Mouse (Mus musculus) neural tube, embryonic 13.5 days (tissue): ENCODE results near the gene Adgrg3. TPM values are rescaled to one million over a fixed set of nuclear protein-coding genes. Genes with fewer than 3 reads are reported as not detected.
A peak's percentile ranks its signal among the peaks of the same experiment; 100 is the strongest.

Source experiments
- ATAC-seq: fragments of 200-750 bp; cut with Nextera tagmentation; 2 replicates; pipeline ENCODE4 v1.8.0; 2017; ENCODE audit warnings: low read depth, mild to moderate bottlenecking, moderate TSS enrichment, moderate library complexity
- H3K27ac ChIP-seq: fragments of 300-500 bp; sonication (generic); replicated peaks from 2 replicates; pipeline ENCODE4 v1.5.1; 2015; ENCODE audit warnings: moderate library complexity, mild to moderate bottlenecking, inconsistent platforms
- H3K27me3 ChIP-seq: fragments of 300-500 bp; sonication (generic); 2 replicates; pipeline ENCODE4 v1.6.1; 2015; ENCODE audit warnings: mild to moderate bottlenecking, inconsistent platforms
- H3K36me3 ChIP-seq: fragments of 300-500 bp; sonication (generic); 2 replicates; pipeline ENCODE4 v1.6.1; 2015; ENCODE audit warnings: mild to moderate bottlenecking, inconsistent platforms
- H3K4me1 ChIP-seq: fragments of 300-500 bp; sonication (generic); replicated peaks from 2 replicates; pipeline ENCODE4 v1.6.1; 2015; ENCODE audit warnings: inconsistent platforms
- H3K4me2 ChIP-seq: fragments of 300-500 bp; sonication (generic); 2 replicates; pipeline ENCODE4 v1.6.1; 2015; ENCODE audit warnings: inconsistent platforms, mild to moderate bottlenecking, moderate library complexity
- H3K4me3 ChIP-seq: fragments of 300-500 bp; sonication (generic); 2 replicates; pipeline ENCODE4 v1.5.1; 2015; ENCODE audit warnings: mild to moderate bottlenecking, inconsistent platforms
- H3K9ac ChIP-seq: fragments of 300-500 bp; sonication (generic); 2 replicates; pipeline ENCODE4 v1.6.1; 2015; ENCODE audit warnings: moderate library complexity, mild to moderate bottlenecking, inconsistent platforms
- H3K9me3 ChIP-seq: fragments of 300-500 bp; sonication (generic); 2 replicates; pipeline ENCODE4 v1.6.1; 2016; ENCODE audit warnings: inconsistent platforms
- WGBS: fragments of 180-500 bp; shearing (Covaris S2); methylation state at CpG from one replicate; pipeline ENCODE4 v1.1.7; 2015; 5-methylcytosine and 5-hydroxymethylcytosine counted together
- polyA plus RNA-seq: library from polyadenylated mRNA; unstranded; fragments of >200 nt; fragmentation: Nextera tagmentation; extraction: Ambion mirVana; gene quantifications from 2 replicates; pipeline ENCODE4 v1.2.1, GENCODE M21; 2015

Adgrg3 gene
- polyA plus RNA-seq, 1 experiment from 2014 or later = 1.5 TPM

DNA sequence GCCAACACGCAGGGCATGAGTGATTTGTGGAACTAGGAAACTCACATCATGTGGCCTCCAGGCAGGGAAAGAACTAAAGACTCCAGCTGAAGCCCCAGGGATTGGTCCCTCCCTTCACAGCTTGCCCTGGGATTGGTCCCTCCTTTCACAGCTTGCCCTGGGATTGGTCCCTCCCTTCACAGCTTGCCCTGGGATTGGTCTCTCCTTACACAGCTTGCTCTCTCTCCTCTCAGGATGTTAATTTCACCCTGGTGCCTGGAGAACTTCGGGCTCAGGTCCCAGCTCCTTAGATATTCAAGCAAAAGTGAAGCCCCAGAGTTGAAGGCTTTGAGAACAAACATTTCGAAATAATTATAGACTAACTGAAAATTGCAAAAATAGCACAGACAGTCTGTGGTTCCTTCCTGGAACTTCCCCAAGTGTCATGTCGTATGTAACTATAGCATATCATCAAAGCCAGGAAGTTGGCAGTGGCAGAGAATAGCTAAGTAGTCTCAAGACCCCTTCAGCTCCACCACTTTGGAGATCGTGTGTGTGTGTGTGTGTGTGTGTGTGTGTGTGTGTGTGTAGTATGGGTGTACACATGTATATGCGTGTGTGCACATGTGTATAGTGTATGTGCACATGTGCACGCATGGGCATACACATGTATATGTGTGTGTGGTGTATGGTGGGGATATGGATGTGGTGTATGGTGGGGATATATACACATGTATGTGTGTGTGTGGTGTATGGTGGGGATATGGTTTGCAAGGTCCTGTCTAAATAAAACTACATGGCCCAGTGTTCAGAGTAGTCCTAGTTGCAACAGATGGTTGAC is 19.8 kb downstream of the Adgrg3 start:
- Histone ChIP-seq H3K36me3 (no peaks in the 10 kb centered on the region), H3K9ac (no peak overlapping the region), H3K27me3 (no peaks in the 10 kb centered on the region), H3K27ac (no peak overlapping the region), H3K4me1 (0 out of 2 replicates have a peak, but pooled peaks cover 7% of the 10 kb centered on the region), H3K4me2 (no peak overlapping the region), H3K4me3 (no peak overlapping the region), H3K9me3 (no peaks in the 10 kb centered on the region)
- WGBS = 69% methylated on average over 7 of the region's 7 CpGs
- 0 out of 2 replicates have a peak, but pooled peaks have one; percentile 47 for ATAC-seq

DNA sequence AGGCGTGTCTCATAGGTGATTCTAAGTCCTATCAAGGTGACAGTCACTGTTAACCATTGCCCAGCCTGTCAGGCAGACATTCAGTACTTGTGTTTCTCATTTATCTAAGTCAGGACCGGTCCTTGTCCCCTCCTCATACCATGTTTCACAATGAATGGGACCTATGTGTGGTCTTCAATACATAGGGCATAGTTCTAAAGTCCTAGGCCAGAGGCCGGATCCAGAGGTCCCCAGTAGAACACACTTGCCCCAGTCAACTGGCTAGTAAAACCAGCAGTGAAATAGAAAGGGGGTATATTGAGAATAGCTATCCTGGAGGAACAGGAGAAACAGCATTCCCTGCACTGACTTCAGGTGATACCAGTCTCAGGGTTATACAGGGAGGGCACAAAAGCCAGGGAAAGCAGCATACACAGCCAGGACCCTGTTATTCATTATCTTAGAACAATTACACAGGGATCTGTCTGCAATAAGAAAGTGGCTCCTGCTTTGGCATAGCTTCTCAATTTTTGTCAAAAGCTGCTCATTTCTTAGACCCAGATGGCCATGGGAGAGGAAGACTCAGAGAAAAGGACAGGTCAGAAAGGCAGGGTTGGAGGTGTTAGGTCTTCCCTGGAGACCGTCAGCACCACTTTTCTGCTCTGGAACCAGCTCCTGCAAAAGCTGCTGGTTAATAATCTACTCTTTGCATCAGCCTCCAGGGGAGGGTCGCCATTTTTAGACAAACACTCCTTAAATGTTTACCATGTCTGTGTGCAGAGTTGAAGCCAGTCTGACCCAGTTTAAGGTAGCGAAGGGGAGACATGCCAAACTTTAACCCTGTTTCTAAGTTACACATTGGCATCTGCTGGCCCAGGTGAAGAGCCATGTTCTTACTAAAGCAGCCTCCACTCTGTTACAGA is 24.6 kb downstream of the Adgrg3 start:
- Histone ChIP-seq H3K9me3 (no peaks in the 10 kb centered on the region), H3K4me2 (no peak overlapping the region), H3K27ac (no peak overlapping the region), H3K4me3 (no peak overlapping the region), H3K4me1 (peaks cover 2% of the 10 kb centered on the region; the same call in 1 of the 2 replicates), H3K9ac (no peak overlapping the region), H3K27me3 (no peaks in the 10 kb centered on the region), H3K36me3 (no peaks in the 10 kb centered on the region)
- ATAC-seq = no peak
- 65% methylated on average over 6 of the region's 6 CpGs for whole genome bisulfite sequencing

DNA sequence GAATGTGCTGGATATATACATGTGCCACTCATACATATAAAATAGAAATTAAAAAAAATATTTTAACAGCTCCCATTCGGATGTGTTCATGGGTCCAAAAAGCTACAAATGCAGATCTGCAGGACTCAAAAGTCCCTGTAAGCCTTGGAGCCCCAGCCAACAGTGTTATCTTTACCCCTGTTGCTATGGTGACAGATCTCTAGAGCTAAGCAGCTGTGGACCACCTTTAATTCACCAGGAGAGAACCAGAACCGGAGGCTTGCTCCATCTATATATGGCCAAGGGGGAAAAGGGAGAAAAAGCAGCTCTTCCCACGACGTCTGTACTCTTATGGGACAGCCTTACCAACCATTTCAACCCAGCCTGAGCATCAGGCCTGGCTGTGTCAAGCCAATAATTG is 27.3 kb downstream of the Adgrg3 start:
- Histone ChIP-seq H3K36me3 (no peaks in the 10 kb centered on the region), H3K9ac (no peak overlapping the region), H3K9me3 (no peaks in the 10 kb centered on the region), H3K27ac (no peak overlapping the region), H3K4me3 (no peak overlapping the region), H3K4me1 (peaks cover 6% of the 10 kb centered on the region; the same call in 1 of the 2 replicates), H3K27me3 (no peaks in the 10 kb centered on the region), H3K4me2 (no peak overlapping the region)
- ATAC-seq = no peak
- 57% methylated on average over 4 of the region's 4 CpGs for WGBS

DNA sequence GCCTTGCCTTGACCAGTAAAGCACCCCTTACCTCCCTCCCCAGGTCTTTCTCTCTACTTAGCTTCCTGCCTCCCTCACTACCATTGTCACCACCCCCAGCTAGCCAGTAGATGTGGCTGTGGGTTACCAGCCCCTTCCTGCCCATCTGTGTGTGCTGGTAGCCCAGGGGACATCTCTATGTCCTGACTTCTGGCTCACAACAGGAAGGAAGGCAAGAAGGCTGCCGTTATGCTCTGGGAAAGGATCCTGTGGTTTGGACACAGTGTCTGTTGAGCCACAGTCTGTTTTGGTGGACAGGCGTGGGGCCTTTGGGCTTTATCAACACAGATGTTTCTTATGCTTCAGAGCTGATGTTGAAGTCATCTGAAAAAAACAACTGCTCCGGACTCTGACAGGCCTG is 29.5 kb downstream of the Adgrg3 start:
- Histone ChIP-seq H3K9ac (no peak overlapping the region), H3K27me3 (no peaks in the 10 kb centered on the region), H3K9me3 (no peaks in the 10 kb centered on the region), H3K4me3 (no peak overlapping the region), H3K36me3 (no peaks in the 10 kb centered on the region), H3K27ac (no peak overlapping the region), H3K4me2 (no peak overlapping the region), H3K4me1 (peaks cover 6% of the 10 kb centered on the region; the same call in 1 of the 2 replicates)
- WGBS = 75% methylated on average over 3 of the region's 3 CpGs
- no peak for ATAC-seq

DNA sequence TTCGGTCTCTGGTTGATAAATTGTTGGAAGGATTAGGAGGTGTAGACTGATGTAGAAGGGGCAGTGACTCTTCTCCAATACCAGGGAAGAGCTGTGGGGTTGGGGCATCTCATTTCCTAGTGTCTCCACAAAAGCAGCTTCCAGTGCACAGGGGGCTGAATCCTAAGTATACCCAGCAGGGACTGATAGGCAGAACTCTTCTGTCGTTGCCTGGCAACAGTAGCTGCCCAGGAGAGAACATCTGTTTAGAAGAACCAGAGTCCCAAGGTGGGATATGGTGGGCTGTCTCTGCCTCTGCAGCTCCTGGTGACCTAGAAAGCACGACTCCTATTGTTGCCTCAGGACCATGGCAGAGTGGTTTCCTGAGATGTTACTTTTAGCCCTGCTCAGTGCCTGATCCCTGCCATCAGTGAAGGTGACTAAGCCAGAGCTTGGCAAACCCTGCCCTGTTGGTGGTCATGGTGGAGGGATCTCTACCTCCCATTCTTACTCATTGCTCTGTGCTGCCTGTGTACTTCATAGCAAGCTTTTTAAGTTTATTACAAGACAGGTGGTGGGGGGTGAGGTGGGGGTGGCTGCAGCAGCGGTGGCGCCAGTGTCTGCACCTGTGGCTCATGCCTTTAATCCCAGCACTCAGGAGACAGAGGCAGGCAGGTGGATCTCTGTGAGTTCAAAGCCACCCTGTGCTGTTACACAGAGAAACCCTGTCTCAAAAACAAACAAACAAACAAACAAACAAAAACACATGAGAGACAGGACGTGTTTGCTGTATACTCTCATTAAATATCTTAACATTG is 30.6 kb downstream of the Adgrg3 start:
- Histone ChIP-seq H3K9me3 (no peaks in the 10 kb centered on the region), H3K4me3 (no peak overlapping the region), H3K27ac (no peak overlapping the region), H3K9ac (no peak overlapping the region), H3K4me1 (peaks cover 6% of the 10 kb centered on the region; the same call in 1 of the 2 replicates), H3K4me2 (no peak overlapping the region), H3K27me3 (no peaks in the 10 kb centered on the region), H3K36me3 (no peaks in the 10 kb centered on the region)
- no peak for ATAC-seq
- 70% methylated on average over 6 of the region's 6 CpGs for WGBS

DNA sequence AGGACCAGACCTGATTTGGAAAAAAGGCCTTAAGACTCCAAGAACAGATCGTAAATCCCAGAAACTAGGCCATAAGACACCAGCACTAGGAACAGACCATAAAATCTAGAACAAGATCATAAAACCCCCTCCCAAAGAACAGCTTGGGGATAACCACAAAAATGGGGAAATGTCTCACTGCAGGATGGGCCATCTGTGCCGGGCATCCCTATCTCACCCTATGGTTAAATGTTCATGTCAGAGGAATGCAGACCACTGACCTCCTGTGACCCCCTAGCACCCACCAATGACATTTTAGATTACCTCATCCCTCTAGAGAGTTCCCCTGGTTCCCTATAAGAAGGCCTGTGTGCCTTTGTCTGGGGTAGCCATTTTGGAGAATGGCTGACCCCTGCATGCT is 32.1 kb downstream of the Adgrg3 start:
- H3K4me1 ChIP-seq = peaks cover 6% of the 10 kb centered on the region; the same call in 1 of the 2 replicates
- no peak for ATAC-seq
- 73% methylated on average over 2 of the region's 2 CpGs for WGBS
- H3K4me3 ChIP-seq = no peak overlapping the region
- no peak overlapping the region for H3K4me2 ChIP-seq
- H3K27ac ChIP-seq = no peak overlapping the region
- no peak overlapping the region for H3K9ac ChIP-seq
- no peaks in the 10 kb centered on the region for H3K36me3 ChIP-seq
- H3K27me3 ChIP-seq = no peaks in the 10 kb centered on the region
- no peaks in the 10 kb centered on the region for H3K9me3 ChIP-seq

DNA sequence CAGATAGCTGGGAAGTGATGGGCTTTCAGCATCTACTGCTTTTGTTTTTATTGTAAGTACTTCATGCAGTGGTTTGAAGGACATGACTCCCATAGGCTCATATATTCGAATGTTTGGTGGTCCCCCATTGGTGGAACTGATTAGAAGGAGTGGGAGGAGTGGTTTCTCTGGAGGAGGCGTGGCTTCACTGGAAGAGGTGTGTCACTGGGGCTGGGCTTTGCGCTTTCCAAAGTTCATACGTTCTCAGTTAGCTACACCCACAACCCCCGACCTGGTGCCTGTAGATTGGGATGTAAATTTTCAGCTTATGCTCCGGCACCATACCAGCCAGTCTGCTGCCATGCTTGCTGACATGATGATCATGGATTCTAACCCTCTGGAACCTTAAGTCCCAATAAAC is 36.9 kb downstream of the Adgrg3 start:
- H3K27ac ChIP-seq = no peak overlapping the region
- H3K4me2 ChIP-seq = no peak overlapping the region
- H3K9me3 ChIP-seq = no peaks in the 10 kb centered on the region
- 58% methylated on average over 6 of the region's 6 CpGs for WGBS
- no peaks in the 10 kb centered on the region for H3K4me1 ChIP-seq
- no peaks in the 10 kb centered on the region for H3K27me3 ChIP-seq
- ATAC-seq = 0 out of 2 replicates have a peak, but pooled peaks have one; percentile 30
- no peak overlapping the region for H3K9ac ChIP-seq
- no peak overlapping the region for H3K4me3 ChIP-seq
- H3K36me3 ChIP-seq = no peaks in the 10 kb centered on the region

DNA sequence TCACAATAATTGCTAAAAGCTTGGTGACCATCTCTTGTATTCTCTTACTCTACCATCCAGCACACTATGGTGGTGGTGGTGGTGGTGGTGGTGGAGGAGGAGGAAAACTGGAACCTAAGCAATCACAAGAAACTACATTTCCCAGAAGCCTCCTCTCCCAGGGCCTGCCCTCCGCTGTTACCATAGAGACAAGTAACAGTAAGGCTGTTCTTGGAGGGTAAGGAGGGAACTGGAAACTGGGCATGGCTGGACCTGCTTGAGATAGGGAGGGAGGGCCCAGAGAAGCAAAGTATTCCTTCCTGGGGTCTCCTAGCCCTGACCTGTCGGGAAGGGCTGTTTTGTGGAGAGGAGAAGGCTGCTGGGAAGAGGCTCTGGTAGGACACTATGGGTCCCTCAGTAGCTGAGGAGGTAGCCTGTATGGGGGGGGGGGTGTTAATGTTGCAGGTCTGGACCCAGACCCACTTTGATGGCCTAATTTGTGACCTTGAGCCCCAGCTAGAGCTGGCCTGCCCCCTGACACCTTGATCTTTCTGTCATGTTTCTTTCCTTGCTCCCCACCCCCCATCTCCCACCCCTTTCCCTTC is 37.5 kb downstream of the Adgrg3 start, which contains the start of gene Drc7:
TSS of gene Drc7 (plus strand) at position 177 of the 584 bp plus-strand sequence.
- H3K9me3 ChIP-seq = no peaks in the 10 kb centered on the region
- H3K27ac ChIP-seq = no peak within 1 kb of the TSS
- no peaks in the 10 kb centered on the region for H3K27me3 ChIP-seq
- no peak within 1 kb of the TSS for H3K4me3 ChIP-seq
- no peaks in the 10 kb centered on the region for H3K36me3 ChIP-seq
- H3K4me2 ChIP-seq = no peak within 1 kb of the TSS
- WGBS = 21% methylated on average over 2 of the region's 2 CpGs
- peak; percentile 84 for ATAC-seq
- H3K4me1 ChIP-seq = no peaks in the 10 kb centered on the region
- no peak within 1 kb of the TSS for H3K9ac ChIP-seq

DNA sequence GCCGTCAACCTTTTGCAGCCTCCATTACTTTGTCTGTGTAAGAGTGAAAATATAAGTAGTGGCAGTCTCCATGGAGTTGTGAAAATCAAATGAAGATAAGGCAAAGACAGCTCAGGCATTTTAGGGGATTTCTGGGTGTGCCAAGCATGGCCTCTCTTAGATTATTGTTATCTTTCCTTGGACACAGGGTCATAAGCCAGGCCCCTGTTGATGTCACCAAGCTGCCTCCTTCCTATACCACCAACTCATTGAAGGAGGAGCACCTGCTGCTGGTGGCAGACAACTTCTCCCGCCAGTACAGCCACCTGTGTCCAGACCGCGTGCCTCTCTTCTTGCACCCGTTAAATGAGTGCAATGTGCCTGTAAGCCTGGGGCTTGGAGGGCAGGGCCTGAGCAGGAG is 38.9 kb downstream of the Adgrg3 start:
- Histone ChIP-seq H3K36me3 (no peaks in the 10 kb centered on the region), H3K27ac (no peak overlapping the region), H3K9ac (no peak overlapping the region), H3K4me1 (no peaks in the 10 kb centered on the region), H3K27me3 (no peaks in the 10 kb centered on the region), H3K9me3 (no peaks in the 10 kb centered on the region), H3K4me3 (no peak overlapping the region), H3K4me2 (no peak overlapping the region)
- no peak for ATAC-seq
- 90% methylated on average over 5 of the region's 5 CpGs for WGBS

DNA sequence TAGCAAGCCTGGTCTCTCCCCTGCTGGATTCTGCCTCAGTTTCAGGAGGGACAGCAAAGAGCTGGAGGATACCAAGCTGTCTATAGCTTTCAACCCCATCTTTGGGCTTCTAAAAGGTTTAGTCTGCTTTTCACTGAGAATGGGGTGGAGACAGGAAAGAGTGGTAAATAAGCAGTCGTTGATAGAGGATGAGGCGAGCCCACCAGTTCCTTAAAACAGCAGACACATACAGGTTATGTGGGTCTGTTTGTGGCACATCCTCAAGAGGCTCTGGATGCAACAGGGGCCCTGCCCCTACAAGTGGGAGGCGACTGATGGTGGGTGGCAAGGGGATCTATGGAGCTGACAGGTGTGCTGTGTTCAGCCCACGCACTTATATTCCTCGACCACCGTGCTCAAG is 41.2 kb downstream of the Adgrg3 start:
- WGBS = 81% methylated on average over 6 of the region's 6 CpGs
- Histone ChIP-seq H3K9me3 (no peaks in the 10 kb centered on the region), H3K4me3 (no peak overlapping the region), H3K36me3 (no peaks in the 10 kb centered on the region), H3K27me3 (no peaks in the 10 kb centered on the region), H3K9ac (no peak overlapping the region), H3K4me2 (no peak overlapping the region), H3K4me1 (no peaks in the 10 kb centered on the region), H3K27ac (no peak overlapping the region)
- ATAC-seq = no peak

DNA sequence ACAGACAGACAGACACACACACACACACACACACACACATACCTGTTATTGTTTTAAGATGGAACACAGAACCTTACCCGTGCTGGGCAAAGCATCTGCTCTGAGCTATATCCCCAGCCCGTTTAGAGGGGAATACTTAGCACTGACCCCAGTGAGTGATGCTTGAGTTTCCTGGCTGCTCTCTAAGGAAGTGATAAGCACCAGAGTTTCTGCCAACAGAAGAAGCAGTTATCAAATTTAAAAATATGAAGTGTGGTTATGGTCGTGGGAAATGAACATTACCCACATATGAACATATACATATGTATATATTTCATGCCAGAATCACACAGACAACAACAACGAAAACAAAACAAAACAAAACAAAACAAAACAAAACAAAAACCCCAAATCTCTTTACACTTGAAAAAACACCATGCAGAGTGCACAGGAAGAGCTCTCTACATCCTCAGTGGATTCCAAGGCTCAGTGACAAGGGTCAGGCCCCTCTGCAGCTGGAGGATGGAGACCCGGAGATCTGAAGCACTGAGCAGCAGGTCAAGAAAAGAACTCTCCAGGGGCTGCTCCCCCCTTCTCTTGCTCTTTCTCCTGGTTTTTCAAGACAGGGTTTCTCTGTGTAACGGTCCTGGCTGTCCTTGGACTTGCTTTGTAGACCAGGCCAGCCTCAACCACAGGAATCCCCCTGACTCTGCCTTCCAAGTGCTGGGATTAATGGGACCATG is 42.5 kb downstream of the Adgrg3 start:
- Histone ChIP-seq H3K4me2 (no peak overlapping the region), H3K27me3 (no peaks in the 10 kb centered on the region), H3K36me3 (no peaks in the 10 kb centered on the region), H3K27ac (no peak overlapping the region), H3K4me1 (no peaks in the 10 kb centered on the region), H3K4me3 (no peak overlapping the region), H3K9ac (no peak overlapping the region), H3K9me3 (no peaks in the 10 kb centered on the region)
- no peak for ATAC-seq
- 79% methylated on average over 6 of the region's 6 CpGs for WGBS
